Mouse (Mus musculus): ENCODE measurements at regions not wholly inside any gene's neighbourhood (a gene's known extent, or its start where the extent isn't known, plus 50 kb on each side); places are given as distances from the start of the nearest gene placed in this dataset.

GRCm38 (mm10) chr2:148107607-148108115 is 60.9 kb upstream of the Foxa2 start:
- TF ChIP-seq POLR2A (IDR thresholded peaks at IDR 0.05; ENCODE audit: insufficient read depth, low read length) (no peak), CTCF (IDR thresholded peaks at IDR 0.05; ENCODE audit: low read depth, low read length) (no peak), EP300 (IDR thresholded peaks at IDR 0.05; ENCODE audit: insufficient read depth, low read depth, low read length) (no peak)
